Mouse (Mus musculus): Measurements from ENCODE around the gene 6820408C15Rik. TPM values are rescaled to one million over a fixed set of nuclear protein-coding genes. Genes with fewer than 3 reads are reported as not detected.

6820408C15Rik gene
- polyA plus RNA-seq, 1 experiment from 2014 or later: 2.0 TPM

DNA sequence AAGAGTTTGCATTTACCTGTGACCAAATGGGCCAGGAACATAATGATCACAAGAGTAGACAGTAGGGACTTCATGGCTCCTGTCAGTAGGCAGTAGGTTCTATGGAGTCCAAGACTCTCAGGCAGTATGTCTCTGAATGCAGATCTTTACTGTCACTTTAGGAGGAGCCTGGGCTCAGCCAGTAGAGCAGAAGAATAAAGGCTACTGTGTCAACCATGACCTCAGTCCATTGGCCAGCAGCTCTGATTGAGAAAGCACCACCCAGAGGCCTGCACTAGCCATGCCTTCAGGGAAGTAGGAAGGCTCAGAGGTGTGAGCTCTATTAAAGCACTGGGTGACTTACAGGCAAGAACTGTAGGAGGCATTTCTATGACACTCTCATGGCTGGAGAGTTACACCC lies 74.7 kb downstream of the 6820408C15Rik start, which contains the start of gene Defb22:
Gene Defb22 (minus strand): TSS at position 101 of the 400 bp plus-strand sequence.
- Histone ChIP-seq H3K27me3 (no peaks in the 10 kb centered on the region), H3K4me2 (replicated peaks) (no peak within 1 kb of the TSS), H3K36me3 (no peaks in the 10 kb centered on the region), H3K27ac (no peak within 1 kb of the TSS), H3K9ac (no peak within 1 kb of the TSS), H3K9me3 (replicated peaks) (no peaks in the 10 kb centered on the region), H3K4me3 (no peak within 1 kb of the TSS), H3K4me1 (no peaks in the 10 kb centered on the region)
- no peak for ATAC-seq (ENCODE audit: low FRiP score)

DNA sequence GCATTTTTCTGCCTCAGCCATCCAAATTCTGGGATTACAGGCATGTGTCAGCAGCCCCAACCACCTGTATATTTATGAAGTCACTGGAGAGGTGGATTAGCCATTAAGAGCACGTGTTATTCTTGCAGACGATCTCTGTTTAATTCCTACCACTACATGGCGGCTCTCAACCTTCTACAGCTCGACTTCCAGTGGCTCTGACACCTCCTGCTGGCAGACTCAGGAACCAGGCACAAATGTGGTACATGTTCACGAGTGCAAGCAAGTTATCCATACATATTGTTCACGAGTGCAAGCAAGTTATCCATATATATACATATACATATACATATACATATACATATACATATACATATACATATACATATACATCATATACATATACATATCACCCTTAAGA lies 77.8 kb downstream of the 6820408C15Rik start:
- no peaks in the 10 kb centered on the region for H3K27me3 ChIP-seq
- no peak overlapping the region for H3K9ac ChIP-seq
- ATAC-seq (ENCODE audit: low FRiP score): no peak
- no peak overlapping the region for H3K4me2 ChIP-seq (replicated peaks)
- H3K36me3 ChIP-seq: no peaks in the 10 kb centered on the region
- no peaks in the 10 kb centered on the region for H3K4me1 ChIP-seq
- no peak overlapping the region for H3K4me3 ChIP-seq
- H3K9me3 ChIP-seq (replicated peaks): no peaks in the 10 kb centered on the region
- H3K27ac ChIP-seq: no peak overlapping the region
- 73% methylated on average over 6 of the region's 6 CpGs for WGBS

Other genes with a start within 250 kb of the 6820408C15Rik start
- gene Csnk2a1, start 188.7 kb upstream of the 6820408C15Rik start, polyA plus RNA-seq (2016; fragmentation: Nextera tagmentation; extraction: Ambion mirVana): 88.4 and 90.6 TPM in 2 replicates
- 41.5 and 43.5 TPM in 2 replicates for gene Tbc1d20, start 121.8 kb upstream of the 6820408C15Rik start, polyA plus RNA-seq (2016; fragmentation: Nextera tagmentation; extraction: Ambion mirVana)
- 91.5 and 91.9 TPM in 2 replicates for gene Rbck1, start 82.9 kb upstream of the 6820408C15Rik start, polyA plus RNA-seq (2016; fragmentation: Nextera tagmentation; extraction: Ambion mirVana)
- gene Trib3, start 71.6 kb upstream of the 6820408C15Rik start, polyA plus RNA-seq (2016; fragmentation: Nextera tagmentation; extraction: Ambion mirVana): 3.0 and 3.5 TPM in 2 replicates
- gene Nrsn2, start 38.9 kb upstream of the 6820408C15Rik start, polyA plus RNA-seq (2016; fragmentation: Nextera tagmentation; extraction: Ambion mirVana): 14.4 and 15.0 TPM in 2 replicates
- 19.5 and 19.6 TPM in 2 replicates for gene Sox12, start 17.5 kb upstream of the 6820408C15Rik start, polyA plus RNA-seq (2016; fragmentation: Nextera tagmentation; extraction: Ambion mirVana)
- gene Zcchc3, start 560 bp upstream of the 6820408C15Rik start, polyA plus RNA-seq (2016; fragmentation: Nextera tagmentation; extraction: Ambion mirVana): 50.7 and 54.5 TPM in 2 replicates
- not detected in 2 replicates for gene Defb23, start 49.0 kb downstream of the 6820408C15Rik start, polyA plus RNA-seq (2016; fragmentation: Nextera tagmentation; extraction: Ambion mirVana)
- gene Defb20, start 61.5 kb downstream of the 6820408C15Rik start, polyA plus RNA-seq (2016; fragmentation: Nextera tagmentation; extraction: Ambion mirVana): not detected in 2 replicates
- not detected in 2 replicates for gene Defb22, start 74.6 kb downstream of the 6820408C15Rik start, polyA plus RNA-seq (2016; fragmentation: Nextera tagmentation; extraction: Ambion mirVana)
- gene Defb26, start 96.1 kb downstream of the 6820408C15Rik start, polyA plus RNA-seq (2016; fragmentation: Nextera tagmentation; extraction: Ambion mirVana): not detected in 2 replicates
- not detected in 2 replicates for gene Defb28, start 102.7 kb downstream of the 6820408C15Rik start, polyA plus RNA-seq (2016; fragmentation: Nextera tagmentation; extraction: Ambion mirVana)
- gene Defb29, start 124.5 kb downstream of the 6820408C15Rik start, polyA plus RNA-seq (2016; fragmentation: Nextera tagmentation; extraction: Ambion mirVana): not detected in 2 replicates
- not detected in 2 replicates for gene Gm17416, start 153.8 kb downstream of the 6820408C15Rik start, polyA plus RNA-seq (2016; fragmentation: Nextera tagmentation; extraction: Ambion mirVana)
- not detected in 2 replicates for gene Defb21, start 157.2 kb downstream of the 6820408C15Rik start, polyA plus RNA-seq (2016; fragmentation: Nextera tagmentation; extraction: Ambion mirVana)
- gene Defb19, start 164.7 kb downstream of the 6820408C15Rik start, polyA plus RNA-seq (2016; fragmentation: Nextera tagmentation; extraction: Ambion mirVana): not detected in 2 replicates
- not detected in 2 replicates for gene Defb45, start 183.8 kb downstream of the 6820408C15Rik start, polyA plus RNA-seq (2016; fragmentation: Nextera tagmentation; extraction: Ambion mirVana)
- not detected in 2 replicates for gene Defb36, start 188.7 kb downstream of the 6820408C15Rik start, polyA plus RNA-seq (2016; fragmentation: Nextera tagmentation; extraction: Ambion mirVana)
- not detected in 2 replicates for gene Defb25, start 207.5 kb downstream of the 6820408C15Rik start, polyA plus RNA-seq (2016; fragmentation: Nextera tagmentation; extraction: Ambion mirVana)
- gene Rem1, start 211.4 kb downstream of the 6820408C15Rik start, polyA plus RNA-seq (2016; fragmentation: Nextera tagmentation; extraction: Ambion mirVana): 0.72 and 0.82 TPM in 2 replicates